Mouse (Mus musculus) ES-E14 (cell line): ENCODE data around the gene Orm3.

Experiments used
- HCFC1 ChIP-seq: IDR thresholded peaks from 2 replicates; pipeline ENCODE4 v1.6.1; 2012; ENCODE audit warnings: low read length, inconsistent platforms, borderline replicate concordance; ENCODE audit not compliant: insufficient read depth
- MAFK ChIP-seq: IDR thresholded peaks from 2 replicates; pipeline ENCODE4 v1.6.1; 2014; ENCODE audit warnings: mild to moderate bottlenecking, low read depth, low read length, inconsistent platforms; ENCODE audit not compliant: insufficient read depth
- ZC3H11A ChIP-seq: IDR thresholded peaks from 2 replicates; pipeline ENCODE4 v1.6.1; 2012; ENCODE audit warnings: low read depth, mild to moderate bottlenecking, inconsistent platforms, low read length, borderline replicate concordance
- ZNF384 ChIP-seq: IDR thresholded peaks from 2 replicates; pipeline ENCODE4 v1.6.1; 2012; ENCODE audit warnings: low read depth, low read length, inconsistent platforms

- TF ChIP-seq ZNF384: no peak
- no peak for TF ChIP-seq HCFC1
- no peak for TF ChIP-seq MAFK
- no peak for TF ChIP-seq ZC3H11A
These were observed 13.5 kb upstream of the Orm3 start for GRCm38 (mm10) chr4:63342491-63342890.
